Mouse (Mus musculus): Measurements from ENCODE around the gene Cfap126. TPM values are rescaled to one million over a fixed set of nuclear protein-coding genes. Genes with fewer than 3 reads are reported as not detected.
"Not testable (repeated sequence)": the region's sequence is repeated elsewhere in the genome, so short reads cannot be mapped to it uniquely, and the experiment has no call there.

Gene Cfap126
- 1.7 and 2.3 TPM in 2 replicates for polyA plus RNA-seq (2016; fragmentation: Nextera tagmentation; extraction: Ambion mirVana)

- Histone ChIP-seq H3K4me1 (peaks cover 15% of the 10 kb centered on the region), H3K27me3 (replicated peaks) (no peaks in the 10 kb centered on the region), H3K4me3 (peak within 1 kb of the TSS; percentile 42), H3K27ac (no peak within 1 kb of the TSS), H3K9me3 (no peaks in the 10 kb centered on the region), H3K36me3 (no peaks in the 10 kb centered on the region), H3K9ac (peak within 1 kb of the TSS; percentile 62), H3K4me2 (replicated peaks) (peak within 1 kb of the TSS; percentile 69)
- peak; percentile 19 for ATAC-seq (ENCODE audit: low FRiP score, low read depth)
- 2% methylated on average over 24 of the region's 24 CpGs for WGBS
Observed at GRCm38 (mm10) chr1:171113873-171114299, at the start of gene Cfap126. Cfap126 (plus strand) TSS chr1:171113918.

GRCm38 (mm10) chr1:171064491-171065242, 49.1 kb upstream of the Cfap126 start, which contains the start of gene Fcgr3:
Fcgr3 (minus strand) TSS chr1:171064935.
- Histone ChIP-seq H3K4me3 (peak within 1 kb of the TSS; percentile 35), H3K4me2 (replicated peaks) (peak within 1 kb of the TSS; percentile 52), H3K9ac (0 out of 2 replicates have a peak within 1 kb of the TSS, but pooled peaks have one; percentile 6), H3K27me3 (replicated peaks) (peaks cover 38% of the 10 kb centered on the region)
- not testable (repeated sequence) for H3K27ac ChIP-seq, H3K4me1 ChIP-seq, H3K9me3 ChIP-seq, H3K36me3 ChIP-seq
- 2% methylated on average over 47 of the region's 75 CpGs for WGBS
- ATAC-seq (ENCODE audit: low FRiP score, low read depth), result peak; percentile 70

GRCm38 (mm10) chr1:171065243-171065587, 48.5 kb upstream of the Cfap126 start:
- not testable (repeated sequence) for H3K9me3 ChIP-seq
- 1% methylated on average over 25 of the region's 35 CpGs for WGBS

GRCm38 (mm10) chr1:171065768-171066167, 48.0 kb upstream of the Cfap126 start:
- H3K9me3 ChIP-seq, H3K9ac ChIP-seq, H3K27ac ChIP-seq, H3K4me1 ChIP-seq, H3K36me3 ChIP-seq: not testable (repeated sequence)
- H3K27me3 ChIP-seq (replicated peaks), result peaks cover 44% of the 10 kb centered on the region
- WGBS, result 5% methylated on average over 32 of the region's 45 CpGs
- peak overlapping the region; percentile 52 for H3K4me2 ChIP-seq (replicated peaks)
- peak; percentile 6 for ATAC-seq (ENCODE audit: low FRiP score, low read depth)
- peak overlapping the region; percentile 33; the same call in 1 of the 2 replicates for H3K4me3 ChIP-seq

More at GRCm38 (mm10) chr1:171065243-171065587, 48.5 kb upstream of the Cfap126 start:
- H3K4me3 ChIP-seq, result 0 out of 2 replicates have a peak overlapping the region, but pooled peaks have one; percentile 15
- not testable (repeated sequence) for H3K4me1 ChIP-seq, H3K36me3 ChIP-seq, H3K27ac ChIP-seq, H3K9ac ChIP-seq
- peak overlapping the region; percentile 51; the same call in 1 of the 2 replicates for H3K4me2 ChIP-seq (replicated peaks)
- peak; percentile 31 for ATAC-seq (ENCODE audit: low FRiP score, low read depth)
- peaks cover 43% of the 10 kb centered on the region for H3K27me3 ChIP-seq (replicated peaks)

- not testable (repeated sequence) for H3K4me1 ChIP-seq; ATAC-seq (ENCODE audit: low FRiP score, low read depth); H3K4me3 ChIP-seq; H3K9ac ChIP-seq; H3K9me3 ChIP-seq; H3K27ac ChIP-seq; H3K4me2 ChIP-seq (replicated peaks); H3K36me3 ChIP-seq
- 24% methylated on average over 3 of the region's 10 CpGs for WGBS
- H3K27me3 ChIP-seq (replicated peaks), result peaks cover 49% of the 10 kb centered on the region
Observed at GRCm38 (mm10) chr1:171066583-171066982, 47.1 kb upstream of the Cfap126 start.

GRCm38 (mm10) chr1:171067928-171068327, 45.8 kb upstream of the Cfap126 start:
- H3K27ac ChIP-seq; ATAC-seq (ENCODE audit: low FRiP score, low read depth); H3K4me2 ChIP-seq (replicated peaks); H3K4me3 ChIP-seq; H3K9ac ChIP-seq; H3K4me1 ChIP-seq; H3K9me3 ChIP-seq; H3K36me3 ChIP-seq: not testable (repeated sequence)
- peaks cover 48% of the 10 kb centered on the region for H3K27me3 ChIP-seq (replicated peaks)
- WGBS, result 48% methylated on average over 5 of the region's 5 CpGs

- H3K4me3 ChIP-seq; H3K4me2 ChIP-seq (replicated peaks); H3K9ac ChIP-seq; H3K9me3 ChIP-seq; H3K27ac ChIP-seq; H3K36me3 ChIP-seq; H3K4me1 ChIP-seq; ATAC-seq (ENCODE audit: low FRiP score, low read depth): not testable (repeated sequence)
- peaks cover 44% of the 10 kb centered on the region for H3K27me3 ChIP-seq (replicated peaks)
- 64% methylated on average over 3 of the region's 3 CpGs for WGBS
Observed at GRCm38 (mm10) chr1:171069508-171069907, 44.2 kb upstream of the Cfap126 start.

GRCm38 (mm10) chr1:171070879-171071278, 42.8 kb upstream of the Cfap126 start:
- H3K9me3 ChIP-seq; H3K4me2 ChIP-seq (replicated peaks); H3K27ac ChIP-seq; H3K4me3 ChIP-seq; H3K9ac ChIP-seq; ATAC-seq (ENCODE audit: low FRiP score, low read depth); H3K4me1 ChIP-seq; H3K36me3 ChIP-seq: not testable (repeated sequence)
- WGBS, result 25% methylated on average over 16 of the region's 16 CpGs
- peaks cover 35% of the 10 kb centered on the region for H3K27me3 ChIP-seq (replicated peaks)

- H3K27ac ChIP-seq; H3K36me3 ChIP-seq; H3K9me3 ChIP-seq; H3K4me1 ChIP-seq; H3K4me2 ChIP-seq (replicated peaks); H3K4me3 ChIP-seq; H3K9ac ChIP-seq: not testable (repeated sequence)
- ATAC-seq (ENCODE audit: low FRiP score, low read depth), result peak; percentile 51
- WGBS, result no CpG with 5 or more reads among the region's 35 CpGs
- peaks cover 29% of the 10 kb centered on the region for H3K27me3 ChIP-seq (replicated peaks)
Observed at GRCm38 (mm10) chr1:171071726-171072125, 42.0 kb upstream of the Cfap126 start.

GRCm38 (mm10) chr1:171072217-171072616, 41.5 kb upstream of the Cfap126 start:
- not testable (repeated sequence) for H3K9ac ChIP-seq; H3K9me3 ChIP-seq; H3K36me3 ChIP-seq; H3K27ac ChIP-seq; H3K4me1 ChIP-seq; H3K4me2 ChIP-seq (replicated peaks); H3K4me3 ChIP-seq
- ATAC-seq (ENCODE audit: low FRiP score, low read depth), result peak; percentile 35
- no CpG with 5 or more reads among the region's 45 CpGs for WGBS
- H3K27me3 ChIP-seq (replicated peaks), result peaks cover 32% of the 10 kb centered on the region

GRCm38 (mm10) chr1:171074283-171074682, 39.4 kb upstream of the Cfap126 start:
- not testable (repeated sequence) for H3K27ac ChIP-seq; H3K9ac ChIP-seq; ATAC-seq (ENCODE audit: low FRiP score, low read depth); H3K4me3 ChIP-seq; H3K4me2 ChIP-seq (replicated peaks); H3K4me1 ChIP-seq; H3K36me3 ChIP-seq; H3K9me3 ChIP-seq
- WGBS, result 14% methylated on average over 8 of the region's 10 CpGs
- H3K27me3 ChIP-seq (replicated peaks), result peaks cover 39% of the 10 kb centered on the region

GRCm38 (mm10) chr1:171076176-171076575, 37.5 kb upstream of the Cfap126 start:
- H3K4me1 ChIP-seq; ATAC-seq (ENCODE audit: low FRiP score, low read depth): not testable (repeated sequence)

GRCm38 (mm10) chr1:171077192-171077591, 36.5 kb upstream of the Cfap126 start:
- H3K36me3 ChIP-seq; H3K9ac ChIP-seq; H3K4me2 ChIP-seq (replicated peaks); H3K4me3 ChIP-seq; ATAC-seq (ENCODE audit: low FRiP score, low read depth); H3K27ac ChIP-seq; H3K9me3 ChIP-seq; H3K4me1 ChIP-seq: not testable (repeated sequence)
- peaks cover 31% of the 10 kb centered on the region for H3K27me3 ChIP-seq (replicated peaks)
- 42% methylated on average over 5 of the region's 5 CpGs for WGBS

More at GRCm38 (mm10) chr1:171076176-171076575, 37.5 kb upstream of the Cfap126 start:
- not testable (repeated sequence) for H3K4me3 ChIP-seq; H3K36me3 ChIP-seq; H3K4me2 ChIP-seq (replicated peaks); H3K9me3 ChIP-seq; H3K27ac ChIP-seq; H3K9ac ChIP-seq
- peaks cover 27% of the 10 kb centered on the region for H3K27me3 ChIP-seq (replicated peaks)
- WGBS, result 72% methylated on average over 5 of the region's 5 CpGs
